Mouse (Mus musculus) intestine, embryonic 15.5 days (tissue): ENCODE measurements around the gene Sft2d2. TPM values are rescaled to one million over a fixed set of nuclear protein-coding genes. Genes with fewer than 3 reads are reported as not detected.

Experiments
- polyA plus RNA-seq: library from polyadenylated mRNA; unstranded; fragments of >200 nt; fragmentation: Nextera tagmentation; extraction: Ambion mirVana; gene quantifications from 2 replicates; pipeline ENCODE4 v1.2.1, GENCODE M21; 2015

Gene Sft2d2
- polyA plus RNA-seq, 1 experiment from 2014 or later, result 25.9 TPM

Other genes with a start within 250 kb of the Sft2d2 start
- not detected in 2 replicates for gene Tbx19, start 33.7 kb downstream of the Sft2d2 start, polyA plus RNA-seq
- 77.9 and 85.6 TPM in 2 replicates for gene Tiprl, start 42.6 kb upstream of the Sft2d2 start, polyA plus RNA-seq
- 0.92 TPM in 2 replicates for gene Gpr161, start 101.4 kb upstream of the Sft2d2 start, polyA plus RNA-seq